Mouse (Mus musculus): ENCODE data around the gene Esp23.
"Not testable (repeated sequence)": the region's sequence is repeated elsewhere in the genome, so short reads cannot be mapped to it uniquely, and the experiment has no call there.

Gene Esp23

GRCm38 (mm10) chr17:39076937-39077336, at the start of gene Esp23:
Gene Esp23, minus strand, starts transcription at chr17:39077037.
- DNase-seq (ENCODE audit: low spot score): no peak

GRCm38 (mm10) chr17:39107126-39107525, 30.3 kb upstream of the Esp23 start:
- DNase-seq (ENCODE audit: low spot score): peak; percentile 30

GRCm38 (mm10) chr17:39095034-39095433, 18.2 kb upstream of the Esp23 start, which contains the start of gene Esp22:
Gene Esp22, plus strand, starts transcription at chr17:39095334.
- DNase-seq (ENCODE audit: low spot score): no peak

- no peak for DNase-seq (ENCODE audit: low spot score)
These were observed 13.2 kb downstream of the Esp23 start for GRCm38 (mm10) chr17:39063641-39064040.

- no peak for DNase-seq (ENCODE audit: low spot score)
These were observed 33.6 kb downstream of the Esp23 start, which contains the start of gene Gm21903 for GRCm38 (mm10) chr17:39043241-39043640. Gene Gm21903, minus strand, starts transcription at chr17:39043341.

- not testable (repeated sequence) for DNase-seq (ENCODE audit: low spot score)
These were observed 40.4 kb downstream of the Esp23 start, which contains the start of gene Esp24 for GRCm38 (mm10) chr17:39036395-39036794. Gene Esp24, plus strand, starts transcription at chr17:39036695.

Data from embryo, embryonic 10.5 days (tissue).